Mouse (Mus musculus) R1 (cell line): ENCODE data around the gene Slc27a3.

ENCODE experiments used
- DNase-seq: peaks from one replicate; pipeline ENCODE4 v3.0.0-alpha.2; 2018; ENCODE audit warnings: low read depth, low spot score

Gene Slc27a3

DNA sequence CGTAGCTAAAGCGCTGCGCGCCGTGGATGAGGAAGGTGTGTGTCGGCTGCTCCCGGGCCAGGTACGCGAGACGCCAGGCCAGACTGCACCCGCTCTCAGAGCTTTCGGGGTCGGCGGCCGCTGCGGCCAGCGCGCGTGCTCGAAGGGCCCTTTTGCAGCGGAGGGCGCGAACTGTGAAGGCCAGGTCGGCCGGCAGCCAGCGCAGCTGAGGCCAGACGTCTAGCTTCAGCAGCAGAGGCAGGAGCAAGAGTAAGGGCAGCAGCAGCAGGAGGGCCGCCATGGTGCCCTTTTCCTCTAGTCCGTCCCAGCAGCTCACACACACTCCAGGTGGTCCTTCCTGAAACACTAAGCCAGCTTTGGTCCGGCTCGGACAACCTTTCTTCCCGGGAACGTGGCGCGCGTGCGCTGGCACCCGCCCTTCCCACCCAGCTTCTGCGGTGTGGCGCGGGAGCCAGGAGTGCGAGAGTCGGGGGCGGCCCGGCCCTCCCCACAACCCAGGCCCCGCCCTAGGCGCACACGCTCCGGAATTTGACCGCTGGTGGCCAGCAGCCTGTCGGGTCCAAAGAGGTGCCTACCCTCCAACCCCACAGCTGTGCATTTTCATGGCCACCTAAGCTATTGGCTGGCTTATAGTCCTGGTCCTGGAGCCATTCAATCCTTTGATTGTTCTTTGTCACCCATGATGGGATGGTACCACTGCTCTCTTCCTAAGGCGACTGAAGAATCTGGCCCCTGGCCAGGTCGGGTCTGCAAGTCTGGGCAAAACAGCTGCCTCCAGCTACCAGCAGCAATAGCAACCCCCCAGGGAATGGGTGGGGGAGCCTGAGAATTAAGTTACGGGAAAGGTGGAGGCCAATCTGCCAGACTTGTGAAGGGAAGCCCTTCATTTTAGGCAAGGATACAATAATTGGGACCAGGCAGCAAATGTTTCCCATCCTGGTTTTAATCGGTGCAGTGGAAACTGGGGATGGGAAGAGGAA, at the start of gene Slc27a3:
Slc27a3 (minus strand) TSS at position 428 of the 980 bp plus-strand sequence.
- peak; percentile 81 for DNase-seq

DNA sequence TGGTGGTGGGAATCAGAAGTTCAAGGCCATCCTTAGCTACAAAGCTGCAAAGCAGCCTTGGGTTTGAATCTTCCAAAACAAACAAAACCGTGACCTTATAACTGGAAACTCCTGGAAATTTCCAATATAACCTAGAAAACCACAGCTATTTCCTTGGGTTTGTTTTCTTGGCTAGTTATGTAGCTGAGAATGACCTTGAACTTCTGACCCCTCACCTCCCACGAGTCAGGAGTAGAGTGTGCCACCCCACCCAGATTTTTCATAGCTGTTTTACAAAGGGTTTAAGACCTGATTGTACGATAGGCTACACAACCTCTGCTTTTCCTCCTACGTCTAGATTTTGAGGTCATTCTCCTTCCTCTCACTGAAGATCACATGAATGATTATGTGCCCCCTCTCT, 47.4 kb upstream of the Slc27a3 start:
- peak; percentile 97 for DNase-seq

DNA sequence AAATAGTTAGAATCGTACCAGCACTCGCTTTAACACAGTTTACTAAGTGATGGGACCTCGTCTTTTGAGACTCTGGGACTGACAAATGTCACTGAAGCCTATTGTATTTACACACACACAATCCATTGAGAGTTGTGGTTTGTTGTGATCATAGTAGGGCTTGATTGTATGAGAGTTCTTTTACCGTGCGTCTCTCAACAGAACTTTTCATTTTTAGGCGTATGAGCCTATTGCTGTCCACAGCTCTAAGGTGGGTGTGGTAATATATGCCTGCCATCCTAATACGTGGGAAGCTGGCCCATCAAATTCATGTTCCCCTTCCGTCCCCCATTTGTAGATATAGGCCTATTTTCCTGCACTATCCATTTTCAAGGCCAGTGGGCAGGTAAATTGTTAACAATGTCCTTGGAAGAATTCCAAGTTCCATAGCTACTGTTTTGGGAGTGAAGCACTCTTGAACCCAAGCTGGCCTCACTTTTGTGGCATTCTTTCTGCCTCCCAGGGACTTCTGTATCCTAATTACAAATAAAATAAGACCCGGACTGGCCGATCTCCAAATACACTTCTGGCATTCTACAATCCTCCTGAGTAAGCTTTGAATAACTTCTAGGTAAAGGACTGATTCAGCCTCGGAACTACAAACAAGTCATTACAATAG, 44.5 kb upstream of the Slc27a3 start:
- no peak for DNase-seq

GRCm38 (mm10) chr3:90433381-90434020, 43.8 kb upstream of the Slc27a3 start, which contains the start of gene Ints3:
TSS of gene Ints3 (minus strand) at chr3:90433622.
- peak; percentile 100 for DNase-seq

GRCm38 (mm10) chr3:90432811-90433219, 43.1 kb upstream of the Slc27a3 start:
- DNase-seq = peak; percentile 67

DNA sequence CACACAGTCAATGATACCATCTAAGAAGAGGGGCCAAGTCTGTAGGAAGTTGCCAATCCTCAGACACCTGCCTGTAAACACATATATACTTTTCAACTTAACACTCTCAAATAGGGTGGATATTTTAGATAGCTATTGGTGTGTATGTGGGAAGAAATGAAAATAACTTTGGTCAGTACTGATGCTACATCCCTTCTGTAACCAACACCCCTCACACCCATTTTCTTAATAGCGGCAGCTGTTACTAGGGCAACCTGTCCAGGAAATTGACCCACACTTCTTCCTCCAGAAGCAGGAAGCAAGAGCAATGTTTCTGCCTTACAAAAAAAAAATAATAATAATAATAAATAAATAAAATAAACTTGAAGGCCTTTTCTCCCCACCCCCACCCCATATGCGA, 42.6 kb upstream of the Slc27a3 start:
- DNase-seq = no peak

- peak; percentile 89 for DNase-seq
Measured at GRCm38 (mm10) chr3:90429576-90429975, 39.8 kb upstream of the Slc27a3 start.

GRCm38 (mm10) chr3:90428186-90428585, 38.4 kb upstream of the Slc27a3 start:
- no peak for DNase-seq

- no peak for DNase-seq
Measured at GRCm38 (mm10) chr3:90427574-90427973, 37.8 kb upstream of the Slc27a3 start.

DNA sequence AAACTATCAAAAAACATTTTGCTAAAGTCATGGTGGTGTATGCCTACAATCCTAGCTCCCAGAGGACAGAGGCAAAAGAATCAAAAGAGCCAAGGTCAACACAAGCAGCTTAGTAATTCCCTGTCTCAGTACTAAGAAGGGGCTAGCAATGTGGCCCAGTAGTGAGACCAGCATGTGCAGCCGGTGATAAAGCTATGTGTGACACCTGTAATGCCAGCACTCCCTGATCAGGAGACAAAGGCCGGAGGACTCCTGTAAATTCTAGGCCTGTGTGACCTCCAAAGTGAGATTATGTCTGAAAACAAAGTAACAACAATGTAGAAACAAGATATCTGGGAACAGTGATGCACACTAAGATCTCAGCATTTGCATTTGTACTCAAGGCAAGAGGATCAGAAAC, 35.8 kb upstream of the Slc27a3 start:
- peak; percentile 72 for DNase-seq

GRCm38 (mm10) chr3:90423549-90423948, 33.8 kb upstream of the Slc27a3 start:
- no peak for DNase-seq

GRCm38 (mm10) chr3:90420696-90421095, 31.0 kb upstream of the Slc27a3 start:
- DNase-seq = no peak

DNA sequence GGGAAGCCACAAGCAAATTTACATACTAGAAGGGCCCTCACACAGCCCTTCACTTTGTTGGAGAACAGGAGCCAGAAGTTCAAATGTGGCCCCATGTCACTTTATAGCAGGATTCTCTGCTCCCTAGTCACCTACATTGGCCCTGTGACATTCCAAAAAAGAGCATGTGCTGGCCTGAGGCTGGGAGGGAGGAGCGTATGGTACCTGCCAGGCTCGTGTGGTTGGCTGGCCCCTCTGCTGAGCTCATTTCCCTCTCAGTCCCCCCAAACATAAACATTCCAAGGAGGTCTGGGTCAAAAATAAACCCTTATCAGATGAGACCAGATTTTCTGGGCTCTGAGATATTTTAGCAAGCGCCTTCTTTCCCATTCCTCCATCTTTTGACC, 23.3 kb upstream of the Slc27a3 start:
- DNase-seq = peak; percentile 13

DNA sequence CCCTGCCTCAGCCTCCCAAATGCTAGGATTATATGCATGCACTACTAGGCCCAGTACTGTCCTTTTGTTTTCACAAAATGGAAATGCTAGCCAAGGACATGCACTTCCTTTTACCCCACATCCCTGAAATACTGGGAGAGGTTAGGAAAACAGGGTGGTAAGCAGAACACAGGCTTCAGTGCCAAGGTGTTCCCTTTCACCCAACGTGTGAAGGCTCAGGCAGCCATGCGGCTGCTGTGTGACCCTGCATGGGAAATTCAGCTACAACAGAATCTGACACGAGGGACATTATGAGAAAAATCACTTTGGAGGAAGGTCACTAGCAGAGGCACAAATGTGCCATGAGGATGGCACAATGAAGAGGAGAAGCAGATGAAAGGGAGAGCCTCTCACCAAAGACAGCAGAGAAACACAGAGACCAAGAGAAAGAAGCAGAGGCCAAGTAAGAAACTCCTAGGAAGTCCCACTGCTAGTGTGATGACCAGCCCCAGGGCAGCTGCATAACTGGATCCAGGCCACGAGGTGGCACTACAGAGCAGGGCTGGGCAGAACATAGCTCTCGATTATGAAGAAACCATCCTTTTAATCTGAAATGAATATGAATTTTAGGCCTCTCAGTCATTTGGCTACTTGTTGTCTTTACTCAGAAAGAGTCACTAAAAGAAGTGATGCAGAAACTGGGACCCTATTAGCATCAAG, 22.7 kb upstream of the Slc27a3 start:
- DNase-seq = peak; percentile 48

DNA sequence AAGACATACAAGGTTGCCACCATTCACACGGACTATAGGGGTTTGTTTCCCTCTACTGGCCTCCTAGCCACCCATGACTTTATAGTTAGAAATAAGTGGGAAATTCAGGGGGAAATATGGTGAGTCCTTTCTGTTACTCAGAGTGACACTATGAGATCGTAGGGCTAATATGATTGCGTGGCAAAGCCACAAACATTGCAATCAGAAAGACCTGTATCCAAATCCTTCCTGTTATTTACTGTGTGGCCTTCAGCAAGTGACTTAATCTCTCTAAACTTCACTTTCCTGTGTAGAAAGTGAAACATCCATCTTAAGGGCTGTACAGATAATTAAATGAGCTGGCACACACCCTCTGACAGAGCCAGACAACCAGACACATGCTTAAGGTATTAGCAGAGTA, 19.0 kb upstream of the Slc27a3 start:
- no peak for DNase-seq

- no peak for DNase-seq
Measured at GRCm38 (mm10) chr3:90406414-90406813, 16.7 kb upstream of the Slc27a3 start.

DNA sequence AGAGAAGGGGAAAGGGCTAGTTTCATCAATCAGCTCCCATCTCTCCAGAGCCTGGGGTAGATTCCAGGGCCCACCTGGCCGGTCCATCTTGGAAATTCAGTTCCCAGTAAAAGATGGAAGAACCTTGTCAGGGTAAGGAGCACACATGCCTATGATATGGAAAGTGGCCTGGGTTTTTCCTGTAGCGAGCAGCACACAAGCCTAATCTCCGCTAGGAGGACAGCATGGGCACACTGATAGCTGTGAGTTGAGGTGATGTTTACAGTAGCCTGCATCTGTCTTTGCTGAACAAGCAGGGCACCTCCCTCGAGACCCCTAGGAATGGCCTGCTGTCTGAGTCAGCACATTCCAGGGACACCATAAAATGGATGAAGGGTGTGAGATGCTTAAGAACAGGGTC, 14.9 kb upstream of the Slc27a3 start:
- DNase-seq = no peak

DNA sequence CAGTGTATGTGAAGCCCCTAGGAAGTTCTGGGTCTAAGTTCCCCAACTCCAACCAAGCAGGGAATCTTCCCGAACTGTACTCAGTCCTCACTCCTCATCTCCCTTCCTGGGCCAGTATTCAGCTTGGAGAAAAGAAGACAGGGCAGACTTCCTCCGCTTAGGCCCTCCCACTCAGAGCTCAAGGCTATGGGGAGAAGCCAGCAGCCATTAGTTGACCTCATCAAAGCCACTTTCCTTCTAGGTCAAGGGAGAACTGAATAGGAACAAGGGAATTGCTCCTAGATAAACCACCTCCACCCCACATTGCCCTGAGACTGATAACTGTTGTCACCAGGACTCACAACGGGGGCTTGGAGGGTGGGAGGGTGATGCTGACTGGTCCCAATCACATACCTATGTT, 14.4 kb upstream of the Slc27a3 start:
- DNase-seq = no peak

GRCm38 (mm10) chr3:90400993-90401392, 11.3 kb upstream of the Slc27a3 start:
- DNase-seq = no peak

DNA sequence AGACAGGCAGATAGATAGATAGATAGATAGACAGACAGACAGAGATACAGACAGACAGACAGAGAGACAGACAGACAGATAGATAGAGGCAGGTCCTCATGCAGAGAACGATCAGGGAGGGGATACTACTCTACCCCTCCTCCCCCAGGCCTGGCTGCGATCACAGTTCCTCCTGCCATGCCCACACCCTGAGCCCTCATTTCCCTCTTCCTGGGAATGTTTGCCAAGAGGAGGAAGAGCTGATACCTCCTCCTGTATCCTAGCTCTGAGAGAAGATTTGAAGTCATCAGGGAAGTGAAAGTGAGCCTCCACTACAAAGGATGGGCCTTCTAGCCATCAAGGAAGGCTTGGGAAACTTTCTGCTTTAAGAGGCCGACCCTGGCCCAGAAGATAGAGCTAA, 5.9 kb upstream of the Slc27a3 start:
- no peak for DNase-seq

- DNase-seq = no peak
Measured at GRCm38 (mm10) chr3:90392661-90393060, 2.9 kb upstream of the Slc27a3 start.

DNA sequence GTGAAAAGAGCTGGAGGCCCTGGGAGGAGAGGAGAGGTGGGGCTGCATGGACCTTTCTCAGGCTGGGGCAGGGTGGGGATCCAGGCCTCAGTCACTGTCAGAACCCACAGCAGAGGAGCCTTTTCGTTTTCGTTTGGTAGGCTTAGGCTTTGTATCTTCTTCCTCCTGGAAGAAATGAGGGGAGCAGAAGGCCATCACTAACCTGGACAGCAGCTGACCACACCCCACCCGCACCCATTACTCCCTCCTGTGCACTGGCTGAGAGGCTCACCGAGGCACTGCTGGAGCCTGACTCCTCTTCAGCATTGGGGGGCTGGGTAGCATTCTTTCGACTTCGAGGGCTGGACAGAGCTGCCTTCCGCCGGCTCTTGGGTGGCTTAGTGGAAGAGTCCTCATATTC, 2.2 kb upstream of the Slc27a3 start:
- no peak for DNase-seq
